Mouse (Mus musculus): ENCODE results near the gene Cyb5rl.

DNA sequence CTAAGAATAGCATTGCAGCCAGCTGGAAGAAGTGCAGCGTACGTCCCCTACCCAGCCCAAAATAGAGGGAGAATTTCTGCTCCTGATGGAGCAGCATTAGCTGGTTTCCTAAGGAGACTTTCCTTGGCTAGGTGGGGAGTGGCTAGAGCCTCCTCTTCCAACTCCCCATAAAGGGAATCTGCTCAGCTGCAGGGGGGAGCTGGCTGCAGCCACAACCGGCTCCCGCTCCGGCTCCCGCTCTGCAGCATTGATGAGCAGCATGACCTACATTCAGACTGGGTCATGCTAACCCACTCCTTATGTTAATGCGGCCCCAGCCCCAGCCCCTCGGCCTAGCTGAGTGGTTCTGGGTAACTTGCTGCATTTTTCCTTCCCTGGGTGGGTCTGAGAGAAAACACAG lies 27.5 kb upstream of the Cyb5rl start:
- TF ChIP-seq CTCF (IDR thresholded peaks at IDR 0.05; ENCODE audit: borderline replicate concordance, extremely low read depth, insufficient read depth, insufficient read length): no peak
- no peak for TF ChIP-seq POLR2A (IDR thresholded peaks at IDR 0.05; ENCODE audit: borderline replicate concordance, extremely low read depth, insufficient read depth, insufficient read length, poor library complexity, severe bottlenecking)
